Mouse (Mus musculus) hindbrain, embryonic 10.5 days (tissue): ENCODE results near the gene Ppp4c. TPM values are rescaled to one million over a fixed set of nuclear protein-coding genes. Genes with fewer than 3 reads are reported as not detected.
A peak's percentile ranks its signal among the peaks of the same experiment; 100 is the strongest.

Experiments used
- DNase-seq: peaks from one replicate; pipeline ENCODE4 v3.0.0-alpha.2; 2017; ENCODE audit warnings: low spot score
- H3K27ac ChIP-seq: fragments of 300-500 bp; sonication (generic); 2 replicates; pipeline ENCODE4 v1.5.1; 2016; ENCODE audit warnings: mild to moderate bottlenecking, moderate library complexity
- H3K27me3 ChIP-seq: fragments of 300-500 bp; sonication (generic); 2 replicates; pipeline ENCODE4 v1.6.1; 2016; ENCODE audit warnings: mild to moderate bottlenecking; ENCODE audit not compliant: poor library complexity, insufficient read depth, severe bottlenecking
- H3K36me3 ChIP-seq: fragments of 300-500 bp; sonication (generic); 2 replicates; pipeline ENCODE4 v1.6.1; 2016; ENCODE audit warnings: mild to moderate bottlenecking, moderate library complexity
- H3K4me1 ChIP-seq: fragments of 300-500 bp; sonication (generic); replicated peaks from 2 replicates; pipeline ENCODE4 v1.6.1; 2016; ENCODE audit warnings: mild to moderate bottlenecking
- H3K4me3 ChIP-seq: fragments of 300-500 bp; sonication (generic); 2 replicates; pipeline ENCODE4 v1.5.1; 2016; ENCODE audit warnings: mild to moderate bottlenecking, moderate library complexity
- H3K9me3 ChIP-seq: fragments of 300-500 bp; sonication (generic); 2 replicates; pipeline ENCODE4 v1.6.1; 2016; ENCODE audit warnings: mild to moderate bottlenecking, moderate library complexity
- WGBS: fragments of 180-500 bp; shearing (Covaris S2); methylation state at CpG from one replicate; pipeline ENCODE4 v1.1.7; 2016; 5-methylcytosine and 5-hydroxymethylcytosine counted together
- polyA plus RNA-seq: library from polyadenylated mRNA; unstranded; fragments of >200 nt; fragmentation: Nextera tagmentation; extraction: Ambion mirVana; gene quantifications from 2 replicates; pipeline ENCODE4 v1.2.1, GENCODE M21; 2016

Gene Ppp4c
- polyA plus RNA-seq, 1 experiment from 2014 or later = 411 TPM

GRCm38 (mm10) chr7:126816494-126816893 is 24.2 kb upstream of the Ppp4c start:
- no peak overlapping the region for H3K27ac ChIP-seq
- WGBS = 88% methylated on average over 8 of the region's 8 CpGs
- H3K36me3 ChIP-seq = no peaks in the 10 kb centered on the region
- no peak for DNase-seq
- H3K9me3 ChIP-seq = no peaks in the 10 kb centered on the region
- peaks cover 16% of the 10 kb centered on the region for H3K4me1 ChIP-seq
- no peak overlapping the region for H3K4me3 ChIP-seq
- peaks cover 7% of the 10 kb centered on the region; the same call in 1 of the 2 replicates for H3K27me3 ChIP-seq

DNA sequence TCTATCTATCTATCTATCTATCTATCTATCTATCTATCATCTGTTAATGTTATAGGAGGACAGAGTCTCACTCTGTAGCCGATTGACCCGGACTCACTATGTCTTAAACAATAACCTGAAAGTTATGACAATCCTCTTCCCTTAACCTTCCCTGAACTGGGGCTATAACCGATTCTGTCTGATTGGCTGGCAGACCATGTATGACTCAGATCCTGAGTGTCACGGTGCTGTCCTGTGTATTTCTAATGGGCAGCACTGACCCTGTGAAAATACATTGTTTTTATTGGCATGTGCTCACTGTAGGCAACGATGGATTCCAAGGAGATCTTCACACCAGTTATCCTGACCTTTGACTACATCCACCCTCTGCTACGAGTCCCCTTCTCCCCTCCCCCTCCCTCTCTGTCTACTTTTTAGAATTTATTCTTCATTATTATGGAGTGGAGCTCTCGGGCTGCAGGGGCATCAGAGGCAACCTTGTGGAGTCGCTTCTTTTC is 23.5 kb upstream of the Ppp4c start:
- Histone ChIP-seq H3K27me3 (peaks cover 4% of the 10 kb centered on the region; the same call in 1 of the 2 replicates), H3K9me3 (no peaks in the 10 kb centered on the region), H3K27ac (no peak overlapping the region), H3K36me3 (no peaks in the 10 kb centered on the region), H3K4me1 (peaks cover 16% of the 10 kb centered on the region), H3K4me3 (no peak overlapping the region)
- 52% methylated on average over 8 of the region's 8 CpGs for WGBS
- no peak for DNase-seq

GRCm38 (mm10) chr7:126809723-126810369 is 17.6 kb upstream of the Ppp4c start:
- H3K4me3 ChIP-seq = peak overlapping the region; percentile 68
- H3K4me1 ChIP-seq = peaks cover 49% of the 10 kb centered on the region
- peaks cover 4% of the 10 kb centered on the region; the same call in 1 of the 2 replicates for H3K27me3 ChIP-seq
- H3K27ac ChIP-seq = peak overlapping the region; percentile 94
- no peaks in the 10 kb centered on the region for H3K9me3 ChIP-seq
- DNase-seq = no peak
- WGBS = 64% methylated on average over 5 of the region's 5 CpGs
- H3K36me3 ChIP-seq = peaks cover 27% of the 10 kb centered on the region

GRCm38 (mm10) chr7:126808703-126809455 is 16.6 kb upstream of the Ppp4c start:
- peak overlapping the region; percentile 94 for H3K27ac ChIP-seq
- DNase-seq = peak; percentile 91
- H3K4me3 ChIP-seq = peak overlapping the region; percentile 68
- peaks cover 39% of the 10 kb centered on the region for H3K4me1 ChIP-seq
- H3K9me3 ChIP-seq = no peaks in the 10 kb centered on the region
- under 1% methylated on average over 43 of the region's 43 CpGs for WGBS
- H3K27me3 ChIP-seq = peaks cover 4% of the 10 kb centered on the region; the same call in 1 of the 2 replicates
- peaks cover 36% of the 10 kb centered on the region for H3K36me3 ChIP-seq

GRCm38 (mm10) chr7:126807405-126807804 is 15.1 kb upstream of the Ppp4c start:
- WGBS = 77% methylated on average over 4 of the region's 4 CpGs
- peaks cover 33% of the 10 kb centered on the region for H3K4me1 ChIP-seq
- no peaks in the 10 kb centered on the region for H3K9me3 ChIP-seq
- peak overlapping the region; percentile 94 for H3K27ac ChIP-seq
- DNase-seq = no peak
- peak overlapping the region; percentile 68 for H3K4me3 ChIP-seq
- peaks cover 4% of the 10 kb centered on the region; the same call in 1 of the 2 replicates for H3K27me3 ChIP-seq
- peaks cover 51% of the 10 kb centered on the region for H3K36me3 ChIP-seq

DNA sequence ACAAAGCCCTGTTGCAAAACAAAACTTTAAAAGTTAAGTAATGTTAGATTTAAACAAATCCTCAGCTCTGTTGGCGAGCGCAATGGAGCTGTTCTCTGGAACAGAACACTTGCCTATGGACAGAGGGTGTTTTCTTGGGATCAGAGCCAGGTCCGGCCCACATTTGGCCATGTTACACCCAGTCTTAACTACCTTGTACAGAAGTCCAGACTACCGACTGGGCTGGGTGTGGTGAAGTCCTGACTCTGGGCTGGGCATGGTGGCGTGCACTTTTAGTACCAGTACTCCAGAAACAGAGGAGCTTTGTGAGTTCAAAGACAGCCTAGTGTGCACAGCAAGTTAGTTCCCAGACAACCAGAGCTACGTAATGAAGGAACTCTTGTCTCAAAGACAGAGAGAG is 14.7 kb upstream of the Ppp4c start:
- DNase-seq = no peak
- 91% methylated on average over 6 of the region's 6 CpGs for WGBS
- Histone ChIP-seq H3K4me1 (peaks cover 33% of the 10 kb centered on the region), H3K27ac (no peak overlapping the region), H3K9me3 (no peaks in the 10 kb centered on the region), H3K27me3 (no peaks in the 10 kb centered on the region; the same call in 1 of the 2 replicates), H3K36me3 (peaks cover 55% of the 10 kb centered on the region), H3K4me3 (peak overlapping the region; percentile 21; the same call in 1 of the 2 replicates)

GRCm38 (mm10) chr7:126803751-126804150 is 11.5 kb upstream of the Ppp4c start:
- peaks cover 70% of the 10 kb centered on the region for H3K36me3 ChIP-seq
- DNase-seq = no peak
- no peaks in the 10 kb centered on the region for H3K9me3 ChIP-seq
- H3K4me3 ChIP-seq = no peak overlapping the region
- H3K4me1 ChIP-seq = peaks cover 37% of the 10 kb centered on the region
- no peaks in the 10 kb centered on the region for H3K27me3 ChIP-seq
- H3K27ac ChIP-seq = no peak overlapping the region

DNA sequence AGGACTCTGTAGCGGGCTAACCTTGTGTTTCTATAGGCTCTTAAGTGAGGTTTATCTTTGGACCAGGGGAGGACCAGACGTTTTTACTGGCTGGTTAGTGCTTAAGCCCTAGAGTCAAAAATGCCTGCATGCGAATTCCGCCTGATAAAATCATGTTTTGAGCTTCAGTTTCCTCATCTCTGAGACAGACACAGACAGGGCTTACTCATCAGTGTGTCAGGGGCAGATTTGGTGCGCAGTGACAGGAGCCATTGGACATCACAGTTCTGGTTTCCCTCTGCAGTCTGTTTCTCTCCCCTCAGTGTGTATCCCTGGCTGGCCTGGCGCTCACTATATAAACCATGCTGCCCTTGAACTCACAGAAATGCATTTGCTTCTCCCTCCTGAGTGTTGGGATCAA is 10.9 kb upstream of the Ppp4c start:
- Histone ChIP-seq H3K9me3 (no peaks in the 10 kb centered on the region), H3K36me3 (peaks cover 70% of the 10 kb centered on the region), H3K27me3 (no peaks in the 10 kb centered on the region), H3K27ac (no peak overlapping the region), H3K4me1 (peaks cover 35% of the 10 kb centered on the region), H3K4me3 (no peak overlapping the region)
- no peak for DNase-seq
- WGBS = 93% methylated on average over 6 of the region's 6 CpGs

DNA sequence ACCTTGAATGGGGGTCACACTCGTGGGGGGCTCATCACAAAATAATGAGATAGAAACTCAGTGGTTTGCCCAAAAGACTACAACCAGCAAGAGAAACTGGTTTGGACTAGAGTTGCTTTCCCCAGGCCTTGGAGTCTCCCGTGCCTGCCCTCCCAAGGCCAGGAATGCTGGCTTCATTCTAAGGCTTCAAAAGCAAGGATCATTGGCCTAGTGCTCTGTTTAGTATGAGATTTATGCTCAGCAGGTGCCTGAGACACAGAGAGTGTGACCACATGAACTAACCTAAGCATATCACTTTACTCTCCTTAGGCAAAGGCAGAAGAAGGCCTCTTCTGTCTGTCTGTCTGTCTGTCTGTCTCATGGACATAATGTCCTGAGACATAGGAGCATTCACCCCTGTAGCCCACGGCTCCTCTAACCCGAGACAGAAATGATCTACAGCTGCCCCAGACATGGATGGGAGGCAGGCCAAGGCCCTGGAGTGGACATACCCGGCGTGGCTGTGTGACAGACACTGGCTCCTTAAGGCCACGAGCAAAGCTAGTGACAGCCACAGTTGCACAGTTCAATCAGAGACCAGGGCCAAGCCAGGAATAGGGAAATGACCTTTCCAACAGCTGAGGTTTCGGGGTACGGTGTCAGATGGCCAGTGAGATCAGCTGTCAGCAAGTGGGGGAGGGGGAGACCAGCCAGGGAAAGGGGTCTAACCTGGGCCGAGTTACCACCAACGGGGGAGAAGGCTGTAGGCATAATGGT is 10.0 kb upstream of the Ppp4c start:
- 87% methylated on average over 11 of the region's 11 CpGs for WGBS
- H3K9me3 ChIP-seq = no peaks in the 10 kb centered on the region
- H3K36me3 ChIP-seq = peaks cover 72% of the 10 kb centered on the region

GRCm38 (mm10) chr7:126801057-126801422 is 8.7 kb upstream of the Ppp4c start:
- WGBS = 94% methylated on average over 16 of the region's 16 CpGs
- no peak for DNase-seq
- H3K36me3 ChIP-seq = peaks cover 72% of the 10 kb centered on the region
- peaks cover 43% of the 10 kb centered on the region for H3K4me1 ChIP-seq
- H3K27ac ChIP-seq = peak overlapping the region; percentile 96
- H3K4me3 ChIP-seq = peak overlapping the region; percentile 84; the same call in 1 of the 2 replicates
- H3K27me3 ChIP-seq = no peaks in the 10 kb centered on the region
- no peaks in the 10 kb centered on the region for H3K9me3 ChIP-seq

More for the DNA sequence above, 10.0 kb upstream of the Ppp4c start:
- Histone ChIP-seq H3K4me3 (no peak overlapping the region), H3K27me3 (no peaks in the 10 kb centered on the region), H3K4me1 (peaks cover 35% of the 10 kb centered on the region), H3K27ac (peak overlapping the region; percentile 2; the same call in 1 of the 2 replicates)
- DNase-seq = no peak

GRCm38 (mm10) chr7:126800269-126801056 is 8.2 kb upstream of the Ppp4c start:
- no peaks in the 10 kb centered on the region for H3K9me3 ChIP-seq
- no peaks in the 10 kb centered on the region for H3K27me3 ChIP-seq
- peak overlapping the region; percentile 84 for H3K4me3 ChIP-seq
- peak overlapping the region; percentile 96 for H3K27ac ChIP-seq
- no peak for DNase-seq
- peaks cover 48% of the 10 kb centered on the region for H3K4me1 ChIP-seq
- H3K36me3 ChIP-seq = peaks cover 74% of the 10 kb centered on the region
- 50% methylated on average over 5 of the region's 5 CpGs for WGBS
